Mouse (Mus musculus): Measurements from ENCODE around the gene Ccdc14.
"Not testable (repeated sequence)": the region's sequence is repeated elsewhere in the genome, so short reads cannot be mapped to it uniquely, and the experiment has no call there.

Ccdc14 gene

GRCm38 (mm10) chr16:34711481-34711880 is 21.1 kb downstream of the Ccdc14 start:
- no peak for DNase-seq (ENCODE audit: low spot score in 2 of 2)

GRCm38 (mm10) chr16:34725156-34725555 is 34.7 kb downstream of the Ccdc14 start:
- DNase-seq (ENCODE audit: low spot score in 2 of 2) = no peak

- DNase-seq (ENCODE audit: low spot score in 2 of 2) = not testable (repeated sequence)
Observed at GRCm38 (mm10) chr16:34728610-34729009, 38.2 kb downstream of the Ccdc14 start.

GRCm38 (mm10) chr16:34729371-34729770 is 39.0 kb downstream of the Ccdc14 start:
- DNase-seq (ENCODE audit: low spot score in 2 of 2) = no peak

- no peak for DNase-seq (ENCODE audit: low spot score in 2 of 2)
Observed at GRCm38 (mm10) chr16:34738656-34739233, 48.3 kb downstream of the Ccdc14 start.

GRCm38 (mm10) chr16:34742930-34743329 is 52.5 kb downstream of the Ccdc14 start:
- DNase-seq (ENCODE audit: low spot score in 2 of 2) = no peak

GRCm38 (mm10) chr16:34745065-34745585 is 54.7 kb downstream of the Ccdc14 start, which contains the start of gene Mylk:
Gene Mylk (plus strand): TSS chr16:34745210.
- no peak for DNase-seq (ENCODE audit: low spot score in 2 of 2)

GRCm38 (mm10) chr16:34748081-34748720 is 57.8 kb downstream of the Ccdc14 start:
- no peak for DNase-seq (ENCODE audit: low spot score in 2 of 2)

- no peak for DNase-seq (ENCODE audit: low spot score in 2 of 2)
Observed at GRCm38 (mm10) chr16:34749536-34749935, 59.1 kb downstream of the Ccdc14 start.

GRCm38 (mm10) chr16:34752026-34752425 is 61.6 kb downstream of the Ccdc14 start:
- DNase-seq (ENCODE audit: low spot score in 2 of 2) = no peak

GRCm38 (mm10) chr16:34752977-34753376 is 62.6 kb downstream of the Ccdc14 start:
- DNase-seq (ENCODE audit: low spot score in 2 of 2) = no peak

GRCm38 (mm10) chr16:34756991-34757390 is 66.6 kb downstream of the Ccdc14 start:
- no peak for DNase-seq (ENCODE audit: low spot score in 2 of 2)

- no peak for DNase-seq (ENCODE audit: low spot score in 2 of 2)
Observed at GRCm38 (mm10) chr16:34758205-34758604, 67.8 kb downstream of the Ccdc14 start.

- no peak for DNase-seq (ENCODE audit: low spot score in 2 of 2)
Observed at GRCm38 (mm10) chr16:34763959-34764591, 73.7 kb downstream of the Ccdc14 start.

GRCm38 (mm10) chr16:34765666-34766065 is 75.2 kb downstream of the Ccdc14 start:
- no peak for DNase-seq (ENCODE audit: low spot score in 2 of 2)

GRCm38 (mm10) chr16:34766193-34766592 is 75.8 kb downstream of the Ccdc14 start:
- no peak for DNase-seq (ENCODE audit: low spot score in 2 of 2)

- no peak for DNase-seq (ENCODE audit: low spot score in 2 of 2)
Observed at GRCm38 (mm10) chr16:34767443-34767842, 77.0 kb downstream of the Ccdc14 start.

GRCm38 (mm10) chr16:34768436-34768835 is 78.0 kb downstream of the Ccdc14 start:
- DNase-seq (ENCODE audit: low spot score in 2 of 2) = no peak

GRCm38 (mm10) chr16:34770127-34770526 is 79.7 kb downstream of the Ccdc14 start:
- DNase-seq (ENCODE audit: low spot score in 2 of 2) = no peak

- no peak for DNase-seq (ENCODE audit: low spot score in 2 of 2)
Observed at GRCm38 (mm10) chr16:34772445-34773032, 82.1 kb downstream of the Ccdc14 start.

All from thymus, postnatal 10 days (tissue).